Mouse (Mus musculus): ENCODE measurements around the gene Nubp2. TPM values are rescaled to one million over a fixed set of nuclear protein-coding genes. Genes with fewer than 3 reads are reported as not detected.

The Nubp2 gene
- polyA plus RNA-seq, 1 experiment from 2014 or later, result 53.2 TPM

GRCm38 (mm10) chr17:24857831-24858470 lies 28.2 kb downstream of the Nubp2 start:
- ATAC-seq (ENCODE audit: insufficient number of reproducible peaks, insufficient read depth, low FRiP score, low TSS enrichment, low read depth), result no peak
- no peak overlapping the region for H3K4me3 ChIP-seq (replicated peaks)
- H3K4me1 ChIP-seq (replicated peaks), result no peaks in the 10 kb centered on the region
- no peaks in the 10 kb centered on the region for H3K9me3 ChIP-seq
- H3K27ac ChIP-seq, result no peak overlapping the region
- H3K36me3 ChIP-seq, result peaks cover 67% of the 10 kb centered on the region
- WGBS, result 82% methylated on average over 8 of the region's 8 CpGs
- H3K9ac ChIP-seq (replicated peaks), result no peak overlapping the region
- H3K4me2 ChIP-seq, result no peak overlapping the region
- no peaks in the 10 kb centered on the region for H3K27me3 ChIP-seq

GRCm38 (mm10) chr17:24856589-24856988 lies 29.6 kb downstream of the Nubp2 start:
- H3K4me1 ChIP-seq (replicated peaks), result peaks cover under 1% of the 10 kb centered on the region; the same call in 1 of the 2 replicates
- H3K4me2 ChIP-seq, result no peak overlapping the region
- no peaks in the 10 kb centered on the region for H3K9me3 ChIP-seq
- no peak overlapping the region for H3K4me3 ChIP-seq (replicated peaks)
- H3K27ac ChIP-seq, result no peak overlapping the region
- H3K9ac ChIP-seq (replicated peaks), result no peak overlapping the region
- WGBS, result 88% methylated on average over 13 of the region's 13 CpGs
- peaks cover 60% of the 10 kb centered on the region for H3K36me3 ChIP-seq
- no peak for ATAC-seq (ENCODE audit: insufficient number of reproducible peaks, insufficient read depth, low FRiP score, low TSS enrichment, low read depth)
- H3K27me3 ChIP-seq, result peaks cover 3% of the 10 kb centered on the region

- no peaks in the 10 kb centered on the region for H3K9me3 ChIP-seq
- no peak for ATAC-seq (ENCODE audit: insufficient number of reproducible peaks, insufficient read depth, low FRiP score, low TSS enrichment, low read depth)
- peaks cover 9% of the 10 kb centered on the region for H3K27me3 ChIP-seq
- no peak overlapping the region for H3K4me2 ChIP-seq
- H3K4me3 ChIP-seq (replicated peaks), result no peak overlapping the region
- peaks cover 53% of the 10 kb centered on the region for H3K36me3 ChIP-seq
- no peak overlapping the region for H3K27ac ChIP-seq
- peaks cover 7% of the 10 kb centered on the region for H3K4me1 ChIP-seq (replicated peaks)
- 81% methylated on average over 3 of the region's 3 CpGs for WGBS
- H3K9ac ChIP-seq (replicated peaks), result no peak overlapping the region
These were observed 30.2 kb downstream of the Nubp2 start for GRCm38 (mm10) chr17:24855838-24856464.

GRCm38 (mm10) chr17:24851381-24852125 lies 34.6 kb downstream of the Nubp2 start:
- H3K4me2 ChIP-seq, result peak overlapping the region; percentile 89
- no peak overlapping the region for H3K27ac ChIP-seq
- 81% methylated on average over 10 of the region's 10 CpGs for WGBS
- H3K9ac ChIP-seq (replicated peaks), result no peak overlapping the region
- H3K4me3 ChIP-seq (replicated peaks), result peak overlapping the region; percentile 69
- peaks cover 22% of the 10 kb centered on the region for H3K4me1 ChIP-seq (replicated peaks)
- H3K27me3 ChIP-seq, result peaks cover 13% of the 10 kb centered on the region
- H3K9me3 ChIP-seq, result no peaks in the 10 kb centered on the region
- ATAC-seq (ENCODE audit: insufficient number of reproducible peaks, insufficient read depth, low FRiP score, low TSS enrichment, low read depth), result no peak
- peaks cover 27% of the 10 kb centered on the region for H3K36me3 ChIP-seq

GRCm38 (mm10) chr17:24850773-24851127 lies 35.4 kb downstream of the Nubp2 start:
- Histone ChIP-seq H3K4me3 (replicated peaks) (peak overlapping the region; percentile 69), H3K27me3 (peaks cover 13% of the 10 kb centered on the region), H3K9me3 (no peaks in the 10 kb centered on the region), H3K9ac (replicated peaks) (peak overlapping the region; percentile 74), H3K4me1 (replicated peaks) (peaks cover 22% of the 10 kb centered on the region), H3K4me2 (peak overlapping the region; percentile 89), H3K27ac (no peak overlapping the region), H3K36me3 (peaks cover 19% of the 10 kb centered on the region)
- no peak for ATAC-seq (ENCODE audit: insufficient number of reproducible peaks, insufficient read depth, low FRiP score, low TSS enrichment, low read depth)
- WGBS, result 3% methylated on average over 20 of the region's 20 CpGs

GRCm38 (mm10) chr17:24850065-24850772 lies 35.9 kb downstream of the Nubp2 start, which contains the start of gene Fahd1:
TSS of gene Fahd1 (minus strand) at chr17:24850364.
- Histone ChIP-seq H3K9me3 (no peaks in the 10 kb centered on the region), H3K36me3 (peaks cover 14% of the 10 kb centered on the region), H3K4me1 (replicated peaks) (peaks cover 22% of the 10 kb centered on the region), H3K4me3 (replicated peaks) (peak within 1 kb of the TSS; percentile 69), H3K27ac (peak within 1 kb of the TSS; percentile 94), H3K4me2 (peak within 1 kb of the TSS; percentile 89), H3K9ac (replicated peaks) (peak within 1 kb of the TSS; percentile 74), H3K27me3 (peaks cover 15% of the 10 kb centered on the region)
- ATAC-seq (ENCODE audit: insufficient number of reproducible peaks, insufficient read depth, low FRiP score, low TSS enrichment, low read depth), result peak; percentile 100
- under 1% methylated on average over 58 of the region's 58 CpGs for WGBS

- H3K9me3 ChIP-seq, result no peaks in the 10 kb centered on the region
- peak overlapping the region; percentile 94 for H3K27ac ChIP-seq
- ATAC-seq (ENCODE audit: insufficient number of reproducible peaks, insufficient read depth, low FRiP score, low TSS enrichment, low read depth), result no peak; the same call in 1 of the 2 replicates
- H3K27me3 ChIP-seq, result peaks cover 20% of the 10 kb centered on the region
- peak overlapping the region; percentile 89 for H3K4me2 ChIP-seq
- peak overlapping the region; percentile 74 for H3K9ac ChIP-seq (replicated peaks)
- H3K36me3 ChIP-seq, result peaks cover 13% of the 10 kb centered on the region
- H3K4me3 ChIP-seq (replicated peaks), result peak overlapping the region; percentile 69
- WGBS, result under 1% methylated on average over 21 of the region's 21 CpGs
- H3K4me1 ChIP-seq (replicated peaks), result peaks cover 22% of the 10 kb centered on the region
These were observed 36.5 kb downstream of the Nubp2 start for GRCm38 (mm10) chr17:24849733-24850064.

GRCm38 (mm10) chr17:24848600-24849031 lies 37.5 kb downstream of the Nubp2 start:
- Histone ChIP-seq H3K36me3 (peaks cover 9% of the 10 kb centered on the region), H3K9ac (replicated peaks) (0 out of 2 replicates have a peak overlapping the region, but pooled peaks have one; percentile 27), H3K27me3 (peaks cover 27% of the 10 kb centered on the region), H3K4me3 (replicated peaks) (peak overlapping the region; percentile 69; the same call in 1 of the 2 replicates), H3K4me2 (peak overlapping the region; percentile 89), H3K4me1 (replicated peaks) (peaks cover 22% of the 10 kb centered on the region), H3K27ac (no peak overlapping the region), H3K9me3 (no peaks in the 10 kb centered on the region)
- ATAC-seq (ENCODE audit: insufficient number of reproducible peaks, insufficient read depth, low FRiP score, low TSS enrichment, low read depth), result no peak

- no peaks in the 10 kb centered on the region for H3K9me3 ChIP-seq
- peaks cover 29% of the 10 kb centered on the region for H3K27me3 ChIP-seq
- no peaks in the 10 kb centered on the region for H3K36me3 ChIP-seq
- no peak overlapping the region for H3K27ac ChIP-seq
- ATAC-seq (ENCODE audit: insufficient number of reproducible peaks, insufficient read depth, low FRiP score, low TSS enrichment, low read depth), result no peak
- H3K4me3 ChIP-seq (replicated peaks), result no peak overlapping the region
- H3K9ac ChIP-seq (replicated peaks), result no peak overlapping the region
- H3K4me2 ChIP-seq, result no peak overlapping the region
- 89% methylated on average over 1 of the region's 1 CpGs for WGBS
- H3K4me1 ChIP-seq (replicated peaks), result peaks cover 22% of the 10 kb centered on the region
These were observed 38.8 kb downstream of the Nubp2 start for GRCm38 (mm10) chr17:24847386-24847785.

- H3K4me1 ChIP-seq (replicated peaks), result peaks cover 10% of the 10 kb centered on the region; the same call in 1 of the 2 replicates
- peaks cover 25% of the 10 kb centered on the region for H3K27me3 ChIP-seq
- WGBS, result 25% methylated on average over 9 of the region's 9 CpGs
- H3K9ac ChIP-seq (replicated peaks), result no peak overlapping the region
- H3K27ac ChIP-seq, result no peak overlapping the region
- H3K36me3 ChIP-seq, result no peaks in the 10 kb centered on the region
- H3K4me3 ChIP-seq (replicated peaks), result no peak overlapping the region
- no peaks in the 10 kb centered on the region for H3K9me3 ChIP-seq
- no peak overlapping the region for H3K4me2 ChIP-seq
- no peak for ATAC-seq (ENCODE audit: insufficient number of reproducible peaks, insufficient read depth, low FRiP score, low TSS enrichment, low read depth)
These were observed 41.6 kb downstream of the Nubp2 start for GRCm38 (mm10) chr17:24844525-24844924.

- no peak overlapping the region for H3K27ac ChIP-seq
- no peak for ATAC-seq (ENCODE audit: insufficient number of reproducible peaks, insufficient read depth, low FRiP score, low TSS enrichment, low read depth)
- H3K4me1 ChIP-seq (replicated peaks), result no peaks in the 10 kb centered on the region
- H3K9ac ChIP-seq (replicated peaks), result no peak overlapping the region
- H3K4me3 ChIP-seq (replicated peaks), result no peak overlapping the region
- H3K36me3 ChIP-seq, result no peaks in the 10 kb centered on the region
- WGBS, result 54% methylated on average over 2 of the region's 2 CpGs
- peaks cover 25% of the 10 kb centered on the region for H3K27me3 ChIP-seq
- no peak overlapping the region for H3K4me2 ChIP-seq
- H3K9me3 ChIP-seq, result no peaks in the 10 kb centered on the region
These were observed 43.5 kb downstream of the Nubp2 start for GRCm38 (mm10) chr17:24842631-24843030.
